Mouse (Mus musculus) neural tube, embryonic 13.5 days (tissue): ENCODE results near the gene Nphp4. TPM values are rescaled to one million over a fixed set of nuclear protein-coding genes. Genes with fewer than 3 reads are reported as not detected.

ENCODE experiments used
- ATAC-seq: fragments of 200-750 bp; cut with Nextera tagmentation; 2 replicates; pipeline ENCODE4 v1.8.0; 2017; ENCODE audit warnings: low read depth, mild to moderate bottlenecking, moderate TSS enrichment, moderate library complexity
- H3K27ac ChIP-seq: fragments of 300-500 bp; sonication (generic); replicated peaks from 2 replicates; pipeline ENCODE4 v1.5.1; 2015; ENCODE audit warnings: moderate library complexity, mild to moderate bottlenecking, inconsistent platforms
- H3K27me3 ChIP-seq: fragments of 300-500 bp; sonication (generic); 2 replicates; pipeline ENCODE4 v1.6.1; 2015; ENCODE audit warnings: mild to moderate bottlenecking, inconsistent platforms
- H3K36me3 ChIP-seq: fragments of 300-500 bp; sonication (generic); 2 replicates; pipeline ENCODE4 v1.6.1; 2015; ENCODE audit warnings: mild to moderate bottlenecking, inconsistent platforms
- H3K4me1 ChIP-seq: fragments of 300-500 bp; sonication (generic); replicated peaks from 2 replicates; pipeline ENCODE4 v1.6.1; 2015; ENCODE audit warnings: inconsistent platforms
- H3K4me2 ChIP-seq: fragments of 300-500 bp; sonication (generic); 2 replicates; pipeline ENCODE4 v1.6.1; 2015; ENCODE audit warnings: inconsistent platforms, mild to moderate bottlenecking, moderate library complexity
- H3K4me3 ChIP-seq: fragments of 300-500 bp; sonication (generic); 2 replicates; pipeline ENCODE4 v1.5.1; 2015; ENCODE audit warnings: mild to moderate bottlenecking, inconsistent platforms
- H3K9ac ChIP-seq: fragments of 300-500 bp; sonication (generic); 2 replicates; pipeline ENCODE4 v1.6.1; 2015; ENCODE audit warnings: moderate library complexity, mild to moderate bottlenecking, inconsistent platforms
- H3K9me3 ChIP-seq: fragments of 300-500 bp; sonication (generic); 2 replicates; pipeline ENCODE4 v1.6.1; 2016; ENCODE audit warnings: inconsistent platforms
- WGBS: fragments of 180-500 bp; shearing (Covaris S2); methylation state at CpG from one replicate; pipeline ENCODE4 v1.1.7; 2015; 5-methylcytosine and 5-hydroxymethylcytosine counted together
- polyA plus RNA-seq: library from polyadenylated mRNA; unstranded; fragments of >200 nt; fragmentation: Nextera tagmentation; extraction: Ambion mirVana; gene quantifications from 2 replicates; pipeline ENCODE4 v1.2.1, GENCODE M21; 2015

Gene Nphp4
- polyA plus RNA-seq, 1 experiment from 2014 or later = 4.9 TPM

GRCm38 (mm10) chr4:152454153-152454552 is 22.4 kb upstream of the Nphp4 start:
- Histone ChIP-seq H3K4me3 (no peak overlapping the region), H3K27me3 (no peaks in the 10 kb centered on the region), H3K27ac (no peak overlapping the region), H3K4me2 (no peak overlapping the region), H3K9ac (no peak overlapping the region), H3K9me3 (no peaks in the 10 kb centered on the region), H3K4me1 (peaks cover 24% of the 10 kb centered on the region), H3K36me3 (no peaks in the 10 kb centered on the region)
- 70% methylated on average over 12 of the region's 12 CpGs for WGBS
- no peak for ATAC-seq

- Histone ChIP-seq H3K27me3 (no peaks in the 10 kb centered on the region), H3K9me3 (no peaks in the 10 kb centered on the region), H3K27ac (peak overlapping the region; percentile 34; the same call in 1 of the 2 replicates), H3K4me1 (peaks cover 24% of the 10 kb centered on the region), H3K9ac (no peak overlapping the region), H3K4me2 (no peak overlapping the region), H3K4me3 (no peak overlapping the region), H3K36me3 (no peaks in the 10 kb centered on the region)
- ATAC-seq = no peak
- WGBS = 52% methylated on average over 18 of the region's 18 CpGs
Observed at GRCm38 (mm10) chr4:152456609-152457008, 19.9 kb upstream of the Nphp4 start.

DNA sequence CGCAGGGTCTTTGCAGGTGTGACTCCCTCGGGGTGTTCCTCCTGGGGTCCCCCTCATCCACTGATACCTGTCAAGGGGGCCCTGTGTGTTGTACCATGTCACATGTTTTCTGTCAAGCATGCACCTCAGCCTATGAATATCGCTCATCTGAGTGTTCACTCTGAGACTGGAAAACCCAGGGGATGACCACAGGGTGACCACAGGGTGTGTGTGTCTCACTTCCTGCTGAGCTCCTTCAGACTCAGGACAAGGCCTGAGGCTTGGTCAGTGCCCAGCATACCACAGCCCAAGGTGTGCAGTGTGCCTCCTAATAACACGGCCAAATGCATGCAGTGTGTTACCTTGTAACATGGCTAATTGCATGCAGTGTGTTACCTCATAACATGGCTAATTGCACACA is 18.8 kb upstream of the Nphp4 start:
- Histone ChIP-seq H3K27ac (0 out of 2 replicates have a peak overlapping the region, but pooled peaks have one; percentile 7), H3K27me3 (no peaks in the 10 kb centered on the region), H3K4me2 (no peak overlapping the region), H3K9ac (no peak overlapping the region), H3K36me3 (no peaks in the 10 kb centered on the region), H3K9me3 (no peaks in the 10 kb centered on the region), H3K4me1 (peaks cover 23% of the 10 kb centered on the region), H3K4me3 (no peak overlapping the region)
- no peak for ATAC-seq
- 94% methylated on average over 4 of the region's 4 CpGs for WGBS

- peaks cover 30% of the 10 kb centered on the region for H3K4me1 ChIP-seq
- 84% methylated on average over 12 of the region's 12 CpGs for WGBS
- H3K4me3 ChIP-seq = no peak overlapping the region
- no peak overlapping the region for H3K27ac ChIP-seq
- no peaks in the 10 kb centered on the region for H3K36me3 ChIP-seq
- no peak for ATAC-seq
- no peaks in the 10 kb centered on the region for H3K27me3 ChIP-seq
- H3K4me2 ChIP-seq = no peak overlapping the region
- 0 out of 2 replicates have a peak overlapping the region, but pooled peaks have one; percentile 5 for H3K9ac ChIP-seq
- no peaks in the 10 kb centered on the region for H3K9me3 ChIP-seq
Observed at GRCm38 (mm10) chr4:152462516-152462915, 14.0 kb upstream of the Nphp4 start.

- Histone ChIP-seq H3K27me3 (no peaks in the 10 kb centered on the region), H3K9ac (no peak overlapping the region), H3K36me3 (no peaks in the 10 kb centered on the region), H3K27ac (no peak overlapping the region), H3K4me3 (no peak overlapping the region), H3K9me3 (no peaks in the 10 kb centered on the region), H3K4me1 (peaks cover 30% of the 10 kb centered on the region), H3K4me2 (no peak overlapping the region)
- 81% methylated on average over 9 of the region's 9 CpGs for WGBS
- ATAC-seq = no peak
Observed at GRCm38 (mm10) chr4:152463147-152463546, 13.4 kb upstream of the Nphp4 start.

- WGBS = 14% methylated on average over 8 of the region's 8 CpGs
- H3K4me3 ChIP-seq = no peak overlapping the region
- peak; percentile 32; the same call in 1 of the 2 replicates for ATAC-seq
- H3K27ac ChIP-seq = peak overlapping the region; percentile 53
- H3K27me3 ChIP-seq = no peaks in the 10 kb centered on the region
- peak overlapping the region; percentile 41; the same call in 1 of the 2 replicates for H3K9ac ChIP-seq
- H3K36me3 ChIP-seq = no peaks in the 10 kb centered on the region
- H3K9me3 ChIP-seq = no peaks in the 10 kb centered on the region
- no peak overlapping the region for H3K4me2 ChIP-seq
- peaks cover 30% of the 10 kb centered on the region for H3K4me1 ChIP-seq
Observed at GRCm38 (mm10) chr4:152465116-152465515, 11.4 kb upstream of the Nphp4 start.

- peaks cover 30% of the 10 kb centered on the region for H3K4me1 ChIP-seq
- 73% methylated on average over 13 of the region's 13 CpGs for WGBS
- H3K27ac ChIP-seq = no peak overlapping the region
- no peaks in the 10 kb centered on the region for H3K36me3 ChIP-seq
- 0 out of 2 replicates have a peak overlapping the region, but pooled peaks have one; percentile 17 for H3K9ac ChIP-seq
- no peak for ATAC-seq
- H3K4me2 ChIP-seq = no peak overlapping the region
- H3K27me3 ChIP-seq = no peaks in the 10 kb centered on the region
- no peak overlapping the region for H3K4me3 ChIP-seq
- H3K9me3 ChIP-seq = peaks cover 4% of the 10 kb centered on the region; the same call in 1 of the 2 replicates
Observed at GRCm38 (mm10) chr4:152466601-152467000, 9.9 kb upstream of the Nphp4 start.

DNA sequence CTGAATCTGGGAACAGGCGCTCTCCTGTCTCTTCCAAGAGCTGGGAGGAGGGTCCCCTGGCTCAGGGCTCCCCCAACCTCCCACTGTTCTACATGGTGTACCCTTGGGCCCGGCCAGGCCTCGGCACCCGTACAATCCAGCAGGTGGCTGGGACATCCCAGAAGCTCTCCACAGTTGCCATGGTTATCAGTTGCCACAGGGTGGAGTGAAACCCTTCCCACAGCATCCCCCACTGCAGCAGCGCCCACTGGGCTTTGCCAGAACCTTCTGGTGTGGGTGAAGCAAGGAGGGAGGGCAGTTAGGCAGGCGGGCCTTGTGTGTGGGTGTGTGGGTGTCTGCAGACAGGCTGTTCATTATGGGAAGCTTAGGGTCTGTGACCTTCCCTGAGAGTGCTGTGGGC is 8.6 kb upstream of the Nphp4 start:
- H3K27ac ChIP-seq = no peak overlapping the region
- no peak overlapping the region for H3K9ac ChIP-seq
- peaks cover 18% of the 10 kb centered on the region for H3K9me3 ChIP-seq
- H3K4me1 ChIP-seq = peaks cover 28% of the 10 kb centered on the region
- H3K4me3 ChIP-seq = no peak overlapping the region
- no peak overlapping the region for H3K4me2 ChIP-seq
- ATAC-seq = no peak
- 0 out of 2 replicates have a peak, but pooled peaks cover 8% of the 10 kb centered on the region for H3K36me3 ChIP-seq
- H3K27me3 ChIP-seq = no peaks in the 10 kb centered on the region
- 79% methylated on average over 6 of the region's 6 CpGs for WGBS

DNA sequence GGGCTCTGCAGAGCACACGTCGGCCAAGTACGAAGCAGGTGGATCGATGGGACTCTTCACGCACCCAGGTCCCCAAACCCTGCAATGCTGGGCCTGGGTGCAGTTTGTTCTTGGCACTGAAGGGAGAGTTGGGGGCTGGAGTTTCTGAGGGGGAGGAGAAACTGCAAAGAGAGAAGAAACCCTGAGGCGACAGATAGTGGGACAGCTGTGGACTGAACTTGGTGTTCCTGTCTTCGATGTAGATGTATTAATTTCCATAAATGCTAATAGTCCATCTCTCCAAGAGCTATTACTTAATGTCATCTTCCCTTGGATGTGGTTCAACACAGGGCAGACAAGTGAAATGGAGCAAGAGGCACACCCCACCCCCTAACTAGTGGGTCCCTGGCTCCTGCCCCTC is 565 bp upstream of the Nphp4 start:
- H3K27ac ChIP-seq = no peak overlapping the region
- peaks cover 14% of the 10 kb centered on the region for H3K27me3 ChIP-seq
- no peak overlapping the region for H3K9ac ChIP-seq
- peak overlapping the region; percentile 55; the same call in 1 of the 2 replicates for H3K4me3 ChIP-seq
- peaks cover 19% of the 10 kb centered on the region for H3K4me1 ChIP-seq
- H3K4me2 ChIP-seq = peak overlapping the region; percentile 89
- WGBS = 82% methylated on average over 7 of the region's 7 CpGs
- H3K36me3 ChIP-seq = 0 out of 2 replicates have a peak, but pooled peaks cover 8% of the 10 kb centered on the region
- ATAC-seq = no peak
- peaks cover 18% of the 10 kb centered on the region for H3K9me3 ChIP-seq

- H3K4me1 ChIP-seq = peaks cover 19% of the 10 kb centered on the region
- 0% methylated on average over 21 of the region's 21 CpGs for whole genome bisulfite sequencing
- ATAC-seq = peak; percentile 54
- peak overlapping the region; percentile 83 for H3K9ac ChIP-seq
- H3K36me3 ChIP-seq = 0 out of 2 replicates have a peak, but pooled peaks cover 4% of the 10 kb centered on the region
- H3K27ac ChIP-seq = 0 out of 2 replicates have a peak overlapping the region, but pooled peaks have one; percentile 49
- peak overlapping the region; percentile 89 for H3K4me2 ChIP-seq
- peaks cover 14% of the 10 kb centered on the region for H3K27me3 ChIP-seq
- peaks cover 9% of the 10 kb centered on the region for H3K9me3 ChIP-seq
- peak overlapping the region; percentile 55 for H3K4me3 ChIP-seq
Observed at GRCm38 (mm10) chr4:152477106-152477465, 580 bp downstream of the Nphp4 start.

GRCm38 (mm10) chr4:152477466-152478223 is 1.1 kb downstream of the Nphp4 start, which contains the start of gene Kcnab2:
TSS of gene Kcnab2 (minus strand) at chr4:152477871.
- under 1% methylated on average over 63 of the region's 63 CpGs for WGBS
- peaks cover 19% of the 10 kb centered on the region for H3K4me1 ChIP-seq
- H3K4me2 ChIP-seq = peak within 1 kb of the TSS; percentile 89
- H3K27me3 ChIP-seq = peaks cover 14% of the 10 kb centered on the region
- H3K9ac ChIP-seq = peak within 1 kb of the TSS; percentile 83
- peak; percentile 97 for ATAC-seq
- H3K4me3 ChIP-seq = peak within 1 kb of the TSS; percentile 55
- peak within 1 kb of the TSS; percentile 91 for H3K27ac ChIP-seq
- peaks cover 3% of the 10 kb centered on the region; the same call in 1 of the 2 replicates for H3K9me3 ChIP-seq
- H3K36me3 ChIP-seq = no peaks in the 10 kb centered on the region

DNA sequence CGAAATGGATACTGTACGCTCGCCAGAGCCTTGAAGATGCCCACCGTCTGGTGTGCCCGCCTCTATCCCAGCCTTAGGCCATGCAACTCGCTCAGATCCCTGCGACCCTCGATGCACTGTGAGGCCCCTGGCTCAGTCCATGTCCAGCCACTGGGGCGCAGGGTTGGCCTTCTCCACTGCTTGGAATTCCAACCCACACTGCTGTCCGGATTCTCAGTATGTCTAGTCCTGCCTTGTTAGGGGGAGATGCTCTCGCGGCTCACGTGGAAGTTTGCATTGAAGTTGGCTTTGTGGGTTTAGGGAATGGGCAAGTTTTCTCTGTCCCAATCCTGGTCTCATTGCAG is 1.7 kb downstream of the Nphp4 start:
- Histone ChIP-seq H3K9ac (peak overlapping the region; percentile 83), H3K27me3 (peaks cover 14% of the 10 kb centered on the region), H3K36me3 (no peaks in the 10 kb centered on the region), H3K27ac (peak overlapping the region; percentile 91), H3K4me2 (peak overlapping the region; percentile 89), H3K4me1 (peaks cover 19% of the 10 kb centered on the region), H3K9me3 (no peaks in the 10 kb centered on the region), H3K4me3 (peak overlapping the region; percentile 55)
- peak; percentile 45; the same call in 1 of the 2 replicates for ATAC-seq
- under 1% methylated on average over 13 of the region's 13 CpGs for WGBS
